Mouse (Mus musculus) gastrocnemius, postnatal 4 days (tissue): ENCODE data around the gene Apol10b. TPM values are rescaled to one million over a fixed set of nuclear protein-coding genes. Genes with fewer than 3 reads are reported as not detected.
"Not testable (repeated sequence)": the region's sequence is repeated elsewhere in the genome, so short reads cannot be mapped to it uniquely, and the experiment has no call there.

Source experiments
- DNase-seq, 2 experiments: peaks; one replicate each; pipeline ENCODE4 v3.0.0; 2021 to 2022; ENCODE audit warnings: low spot score in 2 of 2, mixed read lengths in 2 of 2
- long read RNA-seq, 2 experiments: library from polyadenylated mRNA; stranded (forward); transcript quantifications; one replicate each; pipeline ENCODE4 v2.0.0; 2021
- total RNA-seq, 2 experiments: library from RNA; stranded (reverse); gene quantifications; 2 replicates each; pipeline ENCODE4 v1.2.3; 2021

Apol10b gene
- under 1 TPM; 0.18 to 0.20 TPM for total RNA-seq
- long read RNA-seq, experiment 1, result 0 reads
- long read RNA-seq, experiment 2, result 0 reads

DNA sequence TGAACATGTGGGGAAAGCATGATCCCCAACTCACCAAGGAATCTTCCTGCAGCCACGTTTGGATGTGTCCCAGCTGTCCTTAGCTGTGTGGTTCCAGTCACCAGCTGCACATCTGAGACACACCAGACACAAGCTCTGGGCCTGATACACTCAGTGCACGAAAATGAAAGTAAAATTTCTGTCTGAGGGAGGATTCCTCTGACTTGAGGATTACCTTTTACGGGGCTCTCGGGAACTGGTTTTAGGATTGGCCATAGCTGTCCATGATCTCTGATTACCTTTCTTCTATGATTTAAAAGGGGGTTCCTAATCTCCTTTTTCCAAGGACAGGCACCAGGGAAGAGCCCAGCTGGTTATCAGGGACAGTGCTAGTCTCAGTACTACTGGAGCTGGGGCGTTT lies at the start of gene Apol10b:
Gene Apol10b, minus strand, starts transcription at position 165 of the 400 bp plus-strand sequence.
- DNase-seq, result no peak

DNA sequence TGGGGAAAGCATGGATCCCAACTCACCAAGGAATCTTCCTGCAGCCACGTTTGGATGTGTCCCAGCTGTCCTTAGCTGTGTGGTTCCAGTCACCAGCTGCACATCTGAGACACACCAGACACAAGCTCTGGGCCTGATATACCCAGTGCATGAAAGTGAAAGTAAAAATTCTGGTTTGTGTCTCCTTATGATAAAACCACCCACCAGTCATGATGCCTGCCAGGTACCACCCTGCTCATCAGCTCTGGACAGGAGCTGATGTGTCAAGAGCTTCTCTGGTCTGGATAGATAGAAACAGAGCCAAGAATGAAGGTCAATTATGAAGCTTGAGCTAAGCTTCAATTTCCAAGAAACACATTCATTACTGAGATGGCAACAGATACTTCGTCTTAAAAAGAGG lies 47.3 kb upstream of the Apol10b start, which contains the start of gene Apol11b:
Gene Apol11b, minus strand, starts transcription at position 111 of the 400 bp plus-strand sequence.
- not testable (repeated sequence) for DNase-seq

DNA sequence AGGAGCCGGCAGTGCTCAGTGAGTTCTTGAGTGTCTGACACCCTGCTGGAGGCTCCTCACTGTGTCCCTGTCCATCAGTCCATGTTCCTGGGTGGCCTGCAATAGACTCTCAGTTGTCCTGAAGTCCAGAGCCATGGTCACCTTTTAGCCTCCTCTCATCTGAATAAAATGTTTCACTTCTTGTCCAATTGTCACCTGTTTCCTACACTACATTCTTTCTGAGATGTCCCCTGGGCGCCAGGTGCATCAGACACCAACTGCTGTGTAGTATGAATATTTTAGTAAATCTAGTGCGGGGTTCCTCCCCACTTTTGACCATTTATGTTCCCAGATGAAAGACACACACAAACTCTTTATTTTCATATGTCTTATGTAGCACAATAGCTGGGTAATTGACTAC lies 33.9 kb upstream of the Apol10b start:
- not testable (repeated sequence) for DNase-seq

DNA sequence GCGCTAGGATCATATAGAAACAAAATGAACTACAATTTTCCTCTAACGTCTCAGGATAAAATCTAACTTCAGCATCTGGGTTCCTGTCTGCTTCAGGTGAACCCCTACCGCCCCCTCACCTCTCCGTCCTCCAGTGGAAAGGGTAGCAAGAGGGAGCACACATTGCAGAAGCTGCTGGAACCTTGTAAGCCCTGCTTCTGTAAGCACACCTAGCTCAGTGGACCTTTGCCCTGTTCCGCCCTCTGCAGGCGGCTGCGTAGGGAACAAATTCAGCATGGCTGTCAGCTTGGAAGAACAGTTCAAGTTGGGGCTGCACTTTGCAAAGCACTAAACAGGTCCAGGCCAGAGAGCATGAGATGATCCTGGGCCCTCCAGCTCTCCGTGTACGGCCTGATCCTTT lies 32.7 kb upstream of the Apol10b start:
- not testable (repeated sequence) for DNase-seq

DNA sequence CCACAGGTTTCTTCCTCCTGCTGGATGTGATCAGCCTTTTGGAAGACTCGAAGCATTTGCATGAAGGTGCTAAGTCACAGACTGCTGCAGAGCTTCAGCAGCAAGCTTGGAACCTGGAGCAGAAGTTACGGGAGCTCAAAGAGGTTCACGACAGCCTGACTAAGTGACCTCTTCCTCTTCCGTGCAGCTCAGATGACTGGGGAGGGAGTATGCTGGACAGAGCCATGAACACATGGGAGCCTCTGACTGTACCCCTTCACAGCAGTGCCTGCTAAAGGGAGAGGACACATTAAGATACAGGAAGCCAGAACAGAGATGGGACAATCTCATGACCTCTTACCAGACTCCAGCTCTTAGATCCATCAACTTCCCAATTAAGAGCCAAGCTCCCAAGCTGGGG lies 30.5 kb upstream of the Apol10b start:
- not testable (repeated sequence) for DNase-seq

DNA sequence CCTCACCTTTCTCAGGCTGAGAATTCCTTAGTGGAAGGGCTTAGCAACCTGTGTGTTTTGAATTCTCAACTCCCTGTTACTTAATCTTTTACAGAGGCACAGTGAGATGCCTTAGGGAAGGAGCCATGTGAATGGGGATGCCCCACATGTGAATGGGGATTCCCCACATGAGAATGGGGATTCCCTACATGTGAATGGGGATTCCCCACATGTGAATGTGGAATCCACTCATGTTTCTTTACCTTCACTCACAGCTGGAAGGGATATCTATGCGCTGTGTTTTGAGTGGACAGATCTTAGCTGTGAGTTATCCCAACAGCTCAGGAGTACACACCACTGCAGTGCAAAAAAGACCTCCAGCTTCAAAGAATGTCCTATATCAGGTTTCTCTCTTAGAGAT lies 28.8 kb upstream of the Apol10b start:
- DNase-seq, result no peak

DNA sequence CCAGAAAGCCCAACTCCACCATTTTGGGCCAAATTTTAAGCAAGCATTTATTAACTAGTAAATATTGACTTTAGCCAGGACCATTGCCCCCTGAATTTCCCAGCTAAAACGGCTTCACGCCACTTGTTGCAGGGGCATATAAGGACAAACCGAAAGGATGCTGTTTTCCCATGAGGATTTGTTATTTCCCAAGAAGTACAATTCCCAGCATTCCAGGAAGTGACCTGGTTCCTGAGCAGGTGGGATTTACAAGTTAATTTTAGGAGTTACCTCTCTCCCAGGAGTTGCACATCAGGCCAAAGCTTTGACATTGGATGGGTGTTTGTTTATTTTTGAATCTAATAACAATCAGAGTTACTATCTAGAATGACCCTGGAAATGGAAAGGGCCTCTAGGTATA lies 10.1 kb upstream of the Apol10b start:
- DNase-seq, result no peak

DNA sequence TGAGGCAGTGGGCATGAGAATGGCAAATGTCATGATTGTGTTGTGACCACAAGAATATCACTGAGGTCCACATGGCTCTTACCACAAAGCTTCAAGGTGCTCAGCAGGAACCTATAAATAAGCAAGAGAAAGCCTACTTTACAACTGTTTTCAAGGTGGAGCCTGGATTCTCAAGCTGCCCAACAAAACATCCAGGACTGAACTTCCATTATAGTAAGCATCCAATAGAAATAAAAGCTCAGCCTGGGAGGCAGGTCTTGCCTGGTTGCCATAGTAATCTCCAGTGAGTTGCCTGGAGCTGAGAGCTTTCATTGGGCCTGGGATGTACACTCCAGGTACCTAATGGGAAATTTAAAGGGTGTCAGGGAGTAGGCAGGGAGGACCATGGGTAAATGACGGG lies 3.0 kb upstream of the Apol10b start, which contains the start of gene Gm36245:
Gene Gm36245, plus strand, starts transcription at position 301 of the 400 bp plus-strand sequence.
- no peak for DNase-seq

DNA sequence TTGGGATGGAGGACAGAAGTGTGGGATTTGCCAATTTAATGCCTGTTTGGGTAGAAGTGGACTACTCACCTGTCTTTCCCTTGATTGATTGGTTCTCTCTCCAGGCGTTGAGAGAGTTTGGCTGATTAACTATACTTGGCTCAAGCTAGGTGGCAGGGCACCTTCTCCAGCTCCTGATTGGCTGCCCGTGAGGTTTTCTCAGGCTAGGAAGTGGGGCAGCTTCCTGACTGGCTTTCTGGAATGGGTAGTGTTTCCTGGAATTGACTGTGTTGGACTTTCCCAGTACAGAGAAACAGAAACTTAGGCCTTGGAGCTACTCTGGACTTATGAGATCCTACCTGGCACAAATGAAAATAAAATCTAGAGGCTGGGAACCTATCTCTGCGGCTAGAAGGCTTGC lies 2.5 kb upstream of the Apol10b start:
- DNase-seq, result no peak

DNA sequence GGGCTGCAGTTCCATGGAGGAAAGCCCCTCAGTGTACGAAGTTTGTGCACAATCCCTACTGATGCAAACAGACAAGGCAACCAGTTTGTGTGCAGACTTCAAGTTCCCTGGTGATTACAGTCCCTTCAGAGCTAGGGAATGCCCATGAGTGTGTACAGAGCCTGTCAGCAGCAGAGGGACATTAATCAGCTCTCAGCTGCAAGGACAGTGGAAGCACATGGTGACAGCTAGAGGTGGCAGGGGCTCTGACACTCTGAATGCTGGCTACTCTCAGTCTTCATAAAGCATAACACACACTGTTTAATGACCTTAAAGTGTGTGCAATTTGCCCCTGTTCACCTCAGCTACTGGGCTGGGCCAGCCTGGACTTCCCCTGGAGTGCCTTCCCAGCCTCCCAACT lies 2.4 kb downstream of the Apol10b start:
- no peak for DNase-seq

DNA sequence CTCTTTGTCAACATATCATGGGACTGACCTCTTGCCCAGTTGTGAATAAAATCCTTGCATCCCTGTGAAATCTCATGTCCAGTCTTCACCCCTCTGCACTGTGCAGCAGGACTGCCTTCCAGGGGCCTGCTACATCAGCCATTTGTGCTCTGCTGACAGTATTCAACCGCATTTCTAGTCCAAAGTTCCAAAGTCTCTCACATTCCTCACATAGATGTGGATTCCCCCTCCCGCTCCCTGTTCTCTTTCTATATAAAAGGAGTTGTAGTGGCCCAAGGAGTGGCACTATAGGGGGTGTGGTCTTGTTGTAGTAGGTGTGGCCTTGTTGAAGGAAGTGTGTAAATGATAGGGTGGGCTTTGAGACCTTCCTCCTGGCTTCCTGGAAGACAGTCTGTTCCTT lies 5.0 kb downstream of the Apol10b start:
- no peak for DNase-seq

DNA sequence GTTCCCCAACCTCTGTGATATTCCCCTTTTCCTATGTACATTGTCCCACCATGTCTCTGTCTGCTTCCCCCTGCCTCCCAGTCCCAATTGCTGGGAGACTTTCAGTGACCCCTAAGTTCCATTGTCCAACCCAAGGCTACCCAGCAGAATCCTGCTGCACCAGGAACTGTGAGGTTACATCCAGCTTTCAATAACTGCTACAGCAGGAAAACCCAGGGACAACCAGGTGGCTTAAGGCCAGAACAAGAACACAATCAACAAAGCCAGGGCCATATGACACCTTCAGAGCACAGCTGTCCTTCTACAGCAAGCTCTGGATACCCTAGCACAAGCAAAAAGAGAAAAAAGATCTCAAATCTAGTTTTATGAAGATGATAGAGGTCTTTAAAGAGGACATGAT lies 6.9 kb downstream of the Apol10b start:
- DNase-seq, result no peak

DNA sequence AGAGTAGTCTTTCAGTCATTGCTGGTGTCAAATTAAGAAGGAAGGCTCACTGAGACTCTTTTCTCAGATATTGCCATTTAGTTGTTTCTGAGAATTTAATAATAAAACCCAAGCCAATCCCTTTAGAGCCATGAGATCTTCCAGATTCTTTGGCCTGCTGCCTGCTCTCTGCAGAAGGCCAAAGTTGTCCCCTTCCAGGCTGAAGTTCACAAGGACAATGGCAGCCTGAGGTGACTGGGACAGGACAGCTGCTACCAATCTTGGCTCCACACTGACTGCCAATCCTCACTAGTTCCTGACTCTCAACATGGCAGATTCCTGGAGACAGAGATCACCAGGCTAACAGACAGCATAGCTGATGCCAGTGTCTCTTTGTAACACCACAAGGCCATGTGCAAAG lies 8.9 kb downstream of the Apol10b start:
- no peak for DNase-seq

DNA sequence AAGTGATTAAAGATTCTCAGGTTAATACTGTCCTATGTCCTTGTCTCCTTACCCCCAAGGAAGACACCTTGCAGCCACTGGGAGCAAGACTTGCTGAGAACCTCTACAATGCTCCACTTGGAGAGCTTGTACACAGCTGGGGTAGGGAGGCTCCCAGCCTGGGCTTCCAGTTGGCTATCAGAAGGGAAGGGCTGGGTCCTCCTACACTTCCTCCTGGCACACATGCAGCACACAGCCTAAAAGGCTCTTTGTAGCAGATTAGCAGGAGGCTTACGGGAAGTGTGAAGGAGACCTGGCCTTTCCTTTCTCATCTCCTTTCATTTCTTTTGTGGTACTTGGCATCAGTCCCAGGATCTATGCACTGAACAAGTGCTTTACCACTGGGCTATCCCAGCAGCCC lies 14.2 kb downstream of the Apol10b start:
- peak in 1 of 2 experiments; percentile 36 for DNase-seq

DNA sequence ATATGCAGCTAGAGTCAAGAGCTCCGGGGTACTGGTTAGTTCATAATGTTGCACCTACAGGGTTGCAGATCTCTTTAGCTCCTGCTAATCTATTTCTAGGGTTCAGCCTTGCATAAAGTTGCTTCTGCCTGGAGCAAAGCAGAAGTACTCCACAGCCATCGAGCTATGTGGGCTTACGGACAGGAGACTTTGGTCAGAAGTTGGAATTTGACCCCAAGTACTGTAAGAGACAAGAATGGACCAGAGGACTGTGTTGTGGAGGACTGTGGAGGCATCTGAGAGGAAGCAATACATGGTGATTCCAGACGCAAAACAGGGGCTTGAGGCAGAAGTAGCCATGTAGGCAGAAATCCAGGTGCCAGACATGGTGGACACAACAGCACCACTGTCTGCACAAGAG lies 16.6 kb downstream of the Apol10b start:
- no peak for DNase-seq

DNA sequence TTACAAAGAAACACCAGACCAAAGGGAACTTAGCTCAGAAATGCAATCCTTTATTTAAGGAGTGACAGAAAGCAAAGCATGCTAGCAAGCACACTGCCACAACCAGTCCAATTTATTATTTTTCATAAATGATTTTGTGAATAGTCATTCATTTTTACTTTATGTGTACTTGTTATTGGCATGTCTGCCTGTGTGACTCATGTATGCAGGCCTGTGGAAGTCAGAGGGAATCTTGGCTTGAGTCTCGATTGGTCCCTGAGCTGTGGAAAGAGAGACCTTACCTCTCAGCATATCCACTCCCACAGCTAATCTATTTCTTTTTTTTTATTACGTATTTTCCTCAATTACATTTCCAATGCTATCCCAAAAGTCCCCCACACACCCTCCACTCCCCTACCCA lies 17.1 kb downstream of the Apol10b start:
- DNase-seq, result no peak

DNA sequence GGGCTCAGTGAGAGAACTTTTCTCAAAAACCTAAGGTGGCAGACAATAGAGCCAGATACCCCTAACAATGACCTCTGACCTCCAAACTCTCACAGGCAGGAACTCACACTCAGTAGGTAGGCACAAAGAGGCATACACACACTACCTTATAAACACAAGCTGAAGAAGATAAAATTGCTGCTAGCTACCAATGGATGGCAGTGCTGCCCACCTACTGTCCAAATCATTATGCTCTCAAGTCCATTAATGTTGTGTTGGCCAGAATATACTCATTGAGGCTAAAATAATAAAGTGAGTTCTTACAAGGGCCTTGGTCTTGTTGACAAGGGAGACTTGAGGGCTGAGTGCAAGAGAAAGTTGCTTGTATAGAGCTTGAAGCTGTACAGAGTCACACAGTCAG lies 32.7 kb downstream of the Apol10b start:
- no peak for DNase-seq

DNA sequence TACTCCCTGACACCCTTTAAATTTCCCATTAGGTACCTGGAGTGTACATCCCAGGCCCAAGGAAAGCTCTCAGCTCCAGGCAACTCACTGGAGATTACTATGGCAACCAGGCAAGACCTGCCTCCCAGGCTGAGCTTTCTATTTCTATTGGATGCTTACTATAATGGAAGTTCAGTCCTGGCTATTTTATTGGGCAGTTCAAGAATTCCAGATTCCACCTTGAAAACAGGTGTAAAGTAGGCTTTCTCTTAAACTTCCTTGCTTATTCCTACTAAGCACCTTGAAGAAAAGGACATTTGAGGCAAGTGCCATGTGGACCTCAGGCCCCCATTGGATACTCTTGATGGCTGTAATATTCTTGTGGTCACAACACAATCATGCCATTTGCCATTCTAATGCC lies 34.1 kb downstream of the Apol10b start, which contains the start of gene 1700025B11Rik:
Gene 1700025B11Rik, minus strand, starts transcription at position 101 of the 400 bp plus-strand sequence.
- DNase-seq, result no peak

DNA sequence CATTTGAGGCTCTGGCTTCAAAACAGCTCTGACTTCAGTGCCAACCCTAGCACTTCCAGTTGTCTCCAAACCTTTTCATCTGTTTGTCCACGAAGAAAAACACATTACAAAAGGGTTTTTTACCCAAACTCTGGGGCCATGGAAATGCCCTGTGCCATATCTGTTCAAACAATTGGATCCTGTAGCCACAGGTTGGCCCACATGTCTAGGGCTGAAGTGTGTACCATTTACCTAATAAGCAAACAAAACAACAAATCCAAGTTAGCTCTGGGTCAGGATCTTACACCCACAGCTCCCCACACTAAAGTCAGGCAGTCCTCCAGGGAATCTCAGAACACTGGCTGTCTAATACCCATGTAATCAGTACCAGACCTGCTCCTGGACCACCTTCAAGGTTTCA lies 56.7 kb downstream of the Apol10b start:
- not testable (repeated sequence) for DNase-seq

Other genes with a start within 250 kb of the Apol10b start
- under 1 TPM; 0.69 to 0.86 TPM for gene Apol7a, start 197.0 kb downstream of the Apol10b start, total RNA-seq
- not detected for gene Apol9a, start 185.0 kb downstream of the Apol10b start, total RNA-seq
- under 1 TPM; 0.18 to 0.42 TPM for gene Apol7b, start 148.6 kb downstream of the Apol10b start, total RNA-seq
- not detected for gene Apol10a, start 119.1 kb downstream of the Apol10b start, total RNA-seq
- not detected for gene Apol11a, start 87.9 kb downstream of the Apol10b start, total RNA-seq
- gene Apol7c, start 62.8 kb downstream of the Apol10b start, total RNA-seq, result not detected
- not detected for gene 1700025B11Rik, start 34.2 kb downstream of the Apol10b start, total RNA-seq
- not detected for gene Gm36245, start 3.1 kb upstream of the Apol10b start, total RNA-seq
- gene Apol11b, start 47.2 kb upstream of the Apol10b start, total RNA-seq, result not detected
- gene Apol7e, start 102.7 kb upstream of the Apol10b start, total RNA-seq, result under 1 TPM in 1 of 2 experiments, not detected in 1; 0.20 TPM
- not detected for gene Apol9b, start 132.9 kb upstream of the Apol10b start, total RNA-seq
- under 1 TPM in 1 of 2 experiments, not detected in 1; 0.21 TPM for gene Apol8, start 160.9 kb upstream of the Apol10b start, total RNA-seq
- 100 to 1,000 TPM; 171 to 187 TPM for gene Myh9, start 246.1 kb upstream of the Apol10b start, total RNA-seq